Mouse (Mus musculus): ENCODE measurements around the gene Rps27. TPM values are rescaled to one million over a fixed set of nuclear protein-coding genes. Genes with fewer than 3 reads are reported as not detected.

The Rps27 gene
- polyA plus RNA-seq, 1 experiment from 2014 or later: 874 TPM

GRCm38 (mm10) chr3:90224331-90224730 is 10.9 kb upstream of the Rps27 start:
- H3K9me3 ChIP-seq (replicated peaks): no peaks in the 10 kb centered on the region
- H3K4me3 ChIP-seq: no peak overlapping the region
- peaks cover 27% of the 10 kb centered on the region for H3K4me1 ChIP-seq (replicated peaks)
- H3K27me3 ChIP-seq: no peaks in the 10 kb centered on the region
- no peak overlapping the region for H3K9ac ChIP-seq
- no peak overlapping the region for H3K4me2 ChIP-seq
- H3K27ac ChIP-seq: no peak overlapping the region
- WGBS: 83% methylated on average over 10 of the region's 10 CpGs
- H3K36me3 ChIP-seq: peaks cover 19% of the 10 kb centered on the region
- no peak for ATAC-seq (replicated peaks; ENCODE audit: insufficient number of reproducible peaks, insufficient read depth, low FRiP score, low read depth)

- no peaks in the 10 kb centered on the region for H3K27me3 ChIP-seq
- no peak overlapping the region for H3K4me2 ChIP-seq
- H3K27ac ChIP-seq: no peak overlapping the region
- H3K4me1 ChIP-seq (replicated peaks): peaks cover 27% of the 10 kb centered on the region
- no peak overlapping the region for H3K4me3 ChIP-seq
- WGBS: 42% methylated on average over 3 of the region's 3 CpGs
- peaks cover 19% of the 10 kb centered on the region for H3K36me3 ChIP-seq
- ATAC-seq (replicated peaks; ENCODE audit: insufficient number of reproducible peaks, insufficient read depth, low FRiP score, low read depth): no peak
- H3K9me3 ChIP-seq (replicated peaks): no peaks in the 10 kb centered on the region
- H3K9ac ChIP-seq: no peak overlapping the region
Measured at GRCm38 (mm10) chr3:90222941-90223340, 9.5 kb upstream of the Rps27 start.

- no peak overlapping the region for H3K4me3 ChIP-seq
- no peaks in the 10 kb centered on the region for H3K27me3 ChIP-seq
- H3K4me1 ChIP-seq (replicated peaks): peaks cover 27% of the 10 kb centered on the region
- no peaks in the 10 kb centered on the region for H3K9me3 ChIP-seq (replicated peaks)
- H3K36me3 ChIP-seq: peaks cover 19% of the 10 kb centered on the region
- H3K27ac ChIP-seq: no peak overlapping the region
- 86% methylated on average over 4 of the region's 4 CpGs for WGBS
- H3K9ac ChIP-seq: no peak overlapping the region
- H3K4me2 ChIP-seq: no peak overlapping the region
- no peak for ATAC-seq (replicated peaks; ENCODE audit: insufficient number of reproducible peaks, insufficient read depth, low FRiP score, low read depth)
Measured at GRCm38 (mm10) chr3:90222455-90222854, 9.0 kb upstream of the Rps27 start.

- 12% methylated on average over 5 of the region's 5 CpGs for WGBS
- Histone ChIP-seq H3K9ac (peak overlapping the region; percentile 76), H3K9me3 (replicated peaks) (no peaks in the 10 kb centered on the region), H3K4me3 (peak overlapping the region; percentile 68), H3K36me3 (peaks cover 19% of the 10 kb centered on the region), H3K4me2 (peak overlapping the region; percentile 82), H3K4me1 (replicated peaks) (peaks cover 27% of the 10 kb centered on the region), H3K27me3 (no peaks in the 10 kb centered on the region), H3K27ac (peak overlapping the region; percentile 87)
- 0 out of 2 replicates have a peak, but pooled peaks have one; percentile 1 for ATAC-seq (replicated peaks; ENCODE audit: insufficient number of reproducible peaks, insufficient read depth, low FRiP score, low read depth)
Measured at GRCm38 (mm10) chr3:90221123-90221522, 7.7 kb upstream of the Rps27 start.

GRCm38 (mm10) chr3:90220531-90220951 is 7.1 kb upstream of the Rps27 start:
- Histone ChIP-seq H3K4me1 (replicated peaks) (peaks cover 27% of the 10 kb centered on the region), H3K9me3 (replicated peaks) (no peaks in the 10 kb centered on the region), H3K27ac (peak overlapping the region; percentile 87), H3K36me3 (peaks cover 14% of the 10 kb centered on the region), H3K4me2 (peak overlapping the region; percentile 82), H3K27me3 (no peaks in the 10 kb centered on the region), H3K9ac (peak overlapping the region; percentile 76), H3K4me3 (peak overlapping the region; percentile 68)
- peak; percentile 80 for ATAC-seq (replicated peaks; ENCODE audit: insufficient number of reproducible peaks, insufficient read depth, low FRiP score, low read depth)
- 0% methylated on average over 19 of the region's 20 CpGs for WGBS

- Histone ChIP-seq H3K27ac (peak overlapping the region; percentile 87), H3K4me3 (peak overlapping the region; percentile 68), H3K9ac (peak overlapping the region; percentile 76), H3K27me3 (no peaks in the 10 kb centered on the region), H3K4me2 (peak overlapping the region; percentile 82), H3K4me1 (replicated peaks) (peaks cover 27% of the 10 kb centered on the region), H3K9me3 (replicated peaks) (no peaks in the 10 kb centered on the region), H3K36me3 (peaks cover 11% of the 10 kb centered on the region)
- WGBS: 18% methylated on average over 6 of the region's 6 CpGs
- no peak for ATAC-seq (replicated peaks; ENCODE audit: insufficient number of reproducible peaks, insufficient read depth, low FRiP score, low read depth)
Measured at GRCm38 (mm10) chr3:90220088-90220487, 6.6 kb upstream of the Rps27 start.

- Histone ChIP-seq H3K4me2 (no peak overlapping the region), H3K4me1 (replicated peaks) (peaks cover 29% of the 10 kb centered on the region), H3K36me3 (peaks cover 17% of the 10 kb centered on the region), H3K9me3 (replicated peaks) (no peaks in the 10 kb centered on the region), H3K27me3 (no peaks in the 10 kb centered on the region), H3K27ac (no peak overlapping the region), H3K9ac (no peak overlapping the region), H3K4me3 (no peak overlapping the region)
- no peak for ATAC-seq (replicated peaks; ENCODE audit: insufficient number of reproducible peaks, insufficient read depth, low FRiP score, low read depth)
- WGBS: 43% methylated on average over 1 of the region's 1 CpGs
Measured at GRCm38 (mm10) chr3:90215825-90216380, 2.5 kb upstream of the Rps27 start.

GRCm38 (mm10) chr3:90213956-90214684 is 669 bp upstream of the Rps27 start:
- peaks cover 32% of the 10 kb centered on the region for H3K36me3 ChIP-seq
- no peaks in the 10 kb centered on the region for H3K9me3 ChIP-seq (replicated peaks)
- peaks cover 27% of the 10 kb centered on the region for H3K4me1 ChIP-seq (replicated peaks)
- H3K9ac ChIP-seq: peak overlapping the region; percentile 89; the same call in 1 of the 2 replicates
- H3K27me3 ChIP-seq: no peaks in the 10 kb centered on the region
- ATAC-seq (replicated peaks; ENCODE audit: insufficient number of reproducible peaks, insufficient read depth, low FRiP score, low read depth): no peak
- WGBS: 13% methylated on average over 12 of the region's 12 CpGs
- H3K4me3 ChIP-seq: peak overlapping the region; percentile 94
- H3K27ac ChIP-seq: peak overlapping the region; percentile 91
- H3K4me2 ChIP-seq: peak overlapping the region; percentile 93

GRCm38 (mm10) chr3:90212723-90213122 is 728 bp downstream of the Rps27 start:
- Histone ChIP-seq H3K9me3 (replicated peaks) (no peaks in the 10 kb centered on the region), H3K27me3 (no peaks in the 10 kb centered on the region), H3K9ac (peak overlapping the region; percentile 89), H3K4me1 (replicated peaks) (peaks cover 33% of the 10 kb centered on the region), H3K4me2 (peak overlapping the region; percentile 93), H3K27ac (peak overlapping the region; percentile 91), H3K4me3 (peak overlapping the region; percentile 94), H3K36me3 (peaks cover 40% of the 10 kb centered on the region)
- ATAC-seq (replicated peaks; ENCODE audit: insufficient number of reproducible peaks, insufficient read depth, low FRiP score, low read depth): no peak
- WGBS: 7% methylated on average over 5 of the region's 5 CpGs

- Histone ChIP-seq H3K27ac (peak overlapping the region; percentile 11; the same call in 1 of the 2 replicates), H3K27me3 (no peaks in the 10 kb centered on the region), H3K36me3 (peaks cover 40% of the 10 kb centered on the region), H3K9me3 (replicated peaks) (no peaks in the 10 kb centered on the region), H3K4me3 (peak overlapping the region; percentile 94), H3K4me1 (replicated peaks) (peaks cover 33% of the 10 kb centered on the region), H3K4me2 (peak overlapping the region; percentile 93), H3K9ac (peak overlapping the region; percentile 46)
- 62% methylated on average over 13 of the region's 13 CpGs for WGBS
- ATAC-seq (replicated peaks; ENCODE audit: insufficient number of reproducible peaks, insufficient read depth, low FRiP score, low read depth): no peak
Measured at GRCm38 (mm10) chr3:90211475-90212398, 1.7 kb downstream of the Rps27 start.
